ENCODE assay signal across 36 mouse cellular contexts in genomic region chr13:79053428-79053827, GRCm38 (mm10).
"Had no signal": no experiment of that assay in that cellular context is flagged by ENCODE, and none has a peak within 500 bp of the region (broad histone marks: within the 10 kb centered on the region; RNA-seq: fewer than 3 reads in every experiment).

No protein-coding gene starts in this region.

- H3K9ac ChIP-seq: heart, embryonic 12.5 days; heart, embryonic 13.5 days; heart, embryonic 15.5 days; hindbrain, embryonic 12.5 days; hindbrain, embryonic 13.5 days; hindbrain, embryonic 14.5 days; hindbrain, embryonic 15.5 days; intestine, embryonic 15.5 days; kidney, embryonic 15.5 days had no signal

- H3K27ac ChIP-seq: heart, embryonic 10.5 days; heart, embryonic 13.5 days; heart, embryonic 15.5 days; hindbrain, embryonic 10.5 days; hindbrain, embryonic 12.5 days; hindbrain, embryonic 13.5 days; hindbrain, embryonic 14.5 days; hindbrain, embryonic 15.5 days; hindbrain, postnatal 0 days; intestine, embryonic 15.5 days; kidney, embryonic 15.5 days; kidney, postnatal 0 days; layer of hippocampus, adult 2 months; left cerebral cortex, adult 2 months had no signal

- ATAC-seq: hindbrain, embryonic 16.5 days; hindbrain, postnatal 0 days; inflammation-experienced regulatory T-cells, adult 6 months; intestine, embryonic 15.5 days; intestine, embryonic 16.5 days; intestine, postnatal 0 days had no signal

- H3K36me3 ChIP-seq: heart, embryonic 10.5 days; heart, embryonic 12.5 days; heart, embryonic 13.5 days; heart, embryonic 15.5 days; hindbrain, embryonic 10.5 days; hindbrain, embryonic 12.5 days; hindbrain, embryonic 13.5 days; hindbrain, embryonic 15.5 days; intestine, embryonic 15.5 days; kidney, embryonic 15.5 days had no signal

- H3K4me2 ChIP-seq: heart, embryonic 11.5 days; heart, embryonic 12.5 days; heart, embryonic 13.5 days; heart, embryonic 15.5 days; hindbrain, embryonic 12.5 days; hindbrain, embryonic 13.5 days; hindbrain, embryonic 14.5 days; hindbrain, embryonic 15.5 days; intestine, embryonic 15.5 days; kidney, embryonic 15.5 days had no signal

- H3K9me3 ChIP-seq: heart, embryonic 10.5 days; heart, embryonic 12.5 days; heart, embryonic 13.5 days; heart, embryonic 15.5 days; hindbrain, embryonic 10.5 days; hindbrain, embryonic 12.5 days; hindbrain, embryonic 13.5 days; hindbrain, embryonic 15.5 days; intestine, embryonic 15.5 days; kidney, embryonic 15.5 days had no signal

- H3K4me1 ChIP-seq: heart, embryonic 10.5 days; heart, embryonic 12.5 days; heart, embryonic 13.5 days; heart, embryonic 15.5 days; hindbrain, embryonic 10.5 days; hindbrain, embryonic 12.5 days; hindbrain, embryonic 13.5 days; hindbrain, embryonic 15.5 days; intestine, embryonic 15.5 days; kidney, embryonic 15.5 days had no signal

- H3K27me3 ChIP-seq: heart, embryonic 12.5 days; heart, embryonic 13.5 days; heart, embryonic 15.5 days; hindbrain, embryonic 12.5 days; hindbrain, embryonic 13.5 days; hindbrain, embryonic 15.5 days; intestine, embryonic 15.5 days; kidney, embryonic 15.5 days had no signal

- H3K4me3 ChIP-seq: heart, embryonic 10.5 days; heart, embryonic 12.5 days; heart, embryonic 13.5 days; heart, embryonic 15.5 days; hindbrain, embryonic 10.5 days; hindbrain, embryonic 12.5 days; hindbrain, embryonic 13.5 days; hindbrain, embryonic 15.5 days; intestine, embryonic 15.5 days; kidney, embryonic 15.5 days; layer of hippocampus, adult 2 months; left cerebral cortex, adult 2 months had no signal

- DNase-seq: heart, postnatal 10 days; heart, postnatal 14 days; heart, postnatal 36 days; heart, postnatal 4 days; kidney, adult 11 months; kidney, adult 18-20 months; kidney, adult 2 months; kidney, adult 8-10 months; kidney, adult 9 months; kidney, postnatal 10 days; kidney, postnatal 14 days; kidney, postnatal 25 days; kidney, postnatal 36 days; kidney, postnatal 4 days; layer of hippocampus, adult 9-11 months; layer of hippocampus, postnatal 36 days had no signal
